Mouse (Mus musculus): Measurements from ENCODE around the gene Rem2.

Gene Rem2

DNA sequence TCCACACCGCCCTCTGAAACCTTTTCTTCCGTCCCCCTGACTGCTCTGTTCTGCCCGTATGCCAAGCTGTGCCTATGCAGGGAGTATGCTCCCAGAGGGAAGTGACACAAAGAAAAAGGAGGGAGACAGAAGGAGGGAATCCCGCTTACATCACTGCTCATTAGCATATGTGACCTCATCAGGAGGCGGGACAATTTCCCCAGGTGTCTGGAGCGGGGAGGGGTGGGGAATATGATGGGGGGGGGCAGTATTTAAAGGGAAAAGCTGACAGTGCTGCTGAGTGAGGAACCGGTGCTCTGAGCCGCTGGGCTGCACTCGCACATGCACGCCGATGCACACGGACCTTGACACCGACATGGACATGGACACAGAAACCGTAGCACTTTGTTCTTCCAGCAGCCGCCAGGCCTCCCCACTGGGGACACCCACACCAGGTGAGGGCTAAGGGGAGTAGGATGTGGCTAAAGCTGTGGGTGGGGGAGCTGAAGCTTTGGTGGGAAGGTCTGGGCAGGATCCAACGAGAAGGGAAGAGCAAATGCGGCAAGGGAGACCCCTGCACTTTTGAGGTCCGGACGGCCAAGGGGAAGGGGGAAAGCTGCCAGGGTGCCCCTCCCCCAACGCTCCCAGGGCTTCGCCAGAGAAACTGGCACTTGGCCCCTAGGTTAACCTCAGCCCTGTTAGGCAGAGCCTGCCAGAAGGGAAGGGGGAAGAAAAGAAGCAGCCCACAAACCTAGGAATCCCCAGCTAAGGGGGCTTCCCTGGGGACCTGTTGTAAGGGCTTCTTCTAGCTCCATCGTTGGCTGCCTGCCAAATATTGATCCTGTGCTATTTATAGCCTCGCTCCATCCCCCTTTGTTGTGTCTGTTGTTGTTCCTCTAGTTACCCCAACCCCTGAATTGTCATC, at the start of gene Rem2:
Gene Rem2 (plus strand): TSS at position 160 of the 904 bp plus-strand sequence.
- no peaks in the 10 kb centered on the region for H3K27me3 ChIP-seq (ENCODE audit: control insufficient read depth, insufficient read depth, low read length, poor library complexity, severe bottlenecking)
- peaks cover under 1% of the 10 kb centered on the region; the same call in 1 of the 2 replicates for H3K36me3 ChIP-seq (ENCODE audit: control insufficient read depth, insufficient read depth, low read length, poor library complexity, severe bottlenecking)
- DNase-seq (ENCODE audit: low read depth, low spot score): no peak

DNA sequence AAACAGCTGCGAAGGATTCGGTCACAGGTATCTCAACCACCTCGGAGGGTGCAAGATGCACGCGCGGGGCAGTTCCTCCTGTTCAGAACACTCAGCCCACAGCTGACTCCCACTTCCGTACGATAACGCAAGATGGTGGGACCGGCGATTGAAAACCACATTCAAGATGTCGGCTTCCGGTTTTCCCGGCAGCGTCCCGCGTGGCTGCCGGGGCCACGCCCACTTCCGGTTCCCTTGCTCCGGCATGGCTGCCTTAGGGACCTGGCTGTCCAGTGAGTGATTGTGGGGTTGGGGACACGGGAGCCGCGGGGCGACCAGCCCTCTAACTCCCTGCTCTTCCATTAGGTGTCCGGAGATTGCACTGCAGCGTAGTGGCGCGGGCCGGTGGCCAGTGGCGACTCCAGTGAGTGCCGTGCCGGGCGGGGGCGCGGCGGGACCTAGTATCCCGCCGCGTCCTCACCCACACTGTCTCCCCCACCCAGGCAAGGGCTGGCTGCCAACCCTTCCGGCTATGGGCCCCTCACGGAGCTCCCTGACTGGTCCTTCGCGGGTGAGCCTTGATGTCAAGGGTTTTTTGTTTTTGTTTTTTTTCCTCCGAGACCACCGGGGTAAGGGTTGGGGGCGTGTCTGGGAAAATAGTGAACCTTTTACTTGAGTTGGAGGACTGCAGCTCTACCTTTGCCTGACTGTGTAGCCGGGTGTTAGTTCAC, 49.1 kb upstream of the Rem2 start, which contains the start of gene Mrpl52:
Gene Mrpl52 (plus strand): TSS at position 221 of the 710 bp plus-strand sequence.
- no peaks in the 10 kb centered on the region for H3K27me3 ChIP-seq (ENCODE audit: control insufficient read depth, insufficient read depth, low read length, poor library complexity, severe bottlenecking)
- H3K36me3 ChIP-seq (ENCODE audit: control insufficient read depth, insufficient read depth, low read length, poor library complexity, severe bottlenecking): no peaks in the 10 kb centered on the region
- peak; percentile 75 for DNase-seq (ENCODE audit: low read depth, low spot score)

DNA sequence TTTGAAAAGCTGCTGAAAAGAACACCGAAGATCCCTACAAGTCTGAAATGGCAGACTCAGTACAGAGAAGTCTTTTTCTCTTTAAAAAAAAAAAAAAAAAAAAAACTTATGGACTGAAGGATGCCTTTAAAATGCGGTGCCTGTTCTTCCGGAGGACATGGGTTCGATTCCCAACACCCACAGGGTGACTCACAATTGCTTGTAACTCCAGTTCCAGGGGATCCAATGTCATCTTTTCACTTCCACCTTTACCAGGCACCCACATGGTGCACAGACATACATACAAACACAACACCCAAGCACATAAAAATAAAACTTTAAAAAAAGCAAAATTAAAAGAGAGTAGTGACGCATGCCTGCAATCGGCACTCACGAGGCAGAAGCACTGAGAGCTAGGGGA, 48.2 kb upstream of the Rem2 start:
- Histone ChIP-seq H3K36me3 (ENCODE audit: control insufficient read depth, insufficient read depth, low read length, poor library complexity, severe bottlenecking) (no peaks in the 10 kb centered on the region), H3K27me3 (ENCODE audit: control insufficient read depth, insufficient read depth, low read length, poor library complexity, severe bottlenecking) (no peaks in the 10 kb centered on the region)
- DNase-seq (ENCODE audit: low read depth, low spot score): no peak

DNA sequence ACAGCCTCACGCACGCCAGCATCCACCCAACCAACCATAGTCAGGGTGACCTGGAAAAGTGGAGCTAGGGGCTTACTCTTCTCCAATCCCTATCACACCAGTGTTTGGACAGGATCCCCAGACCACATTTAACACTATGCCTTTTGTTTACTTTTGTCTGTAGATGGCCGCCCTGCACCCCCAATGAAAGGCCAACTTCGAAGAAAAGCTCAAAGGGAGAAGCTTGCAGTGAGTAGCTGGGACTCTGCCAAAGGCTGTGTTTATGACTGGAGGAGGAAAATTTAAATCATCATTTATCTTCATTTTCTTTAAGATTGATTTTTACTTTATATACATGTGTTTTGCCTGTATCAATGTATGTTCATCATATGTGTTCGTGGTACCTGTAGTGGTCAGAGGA, 47.5 kb upstream of the Rem2 start:
- Histone ChIP-seq H3K27me3 (ENCODE audit: control insufficient read depth, insufficient read depth, low read length, poor library complexity, severe bottlenecking) (no peaks in the 10 kb centered on the region), H3K36me3 (ENCODE audit: control insufficient read depth, insufficient read depth, low read length, poor library complexity, severe bottlenecking) (no peaks in the 10 kb centered on the region)
- no peak for DNase-seq (ENCODE audit: low read depth, low spot score)

DNA sequence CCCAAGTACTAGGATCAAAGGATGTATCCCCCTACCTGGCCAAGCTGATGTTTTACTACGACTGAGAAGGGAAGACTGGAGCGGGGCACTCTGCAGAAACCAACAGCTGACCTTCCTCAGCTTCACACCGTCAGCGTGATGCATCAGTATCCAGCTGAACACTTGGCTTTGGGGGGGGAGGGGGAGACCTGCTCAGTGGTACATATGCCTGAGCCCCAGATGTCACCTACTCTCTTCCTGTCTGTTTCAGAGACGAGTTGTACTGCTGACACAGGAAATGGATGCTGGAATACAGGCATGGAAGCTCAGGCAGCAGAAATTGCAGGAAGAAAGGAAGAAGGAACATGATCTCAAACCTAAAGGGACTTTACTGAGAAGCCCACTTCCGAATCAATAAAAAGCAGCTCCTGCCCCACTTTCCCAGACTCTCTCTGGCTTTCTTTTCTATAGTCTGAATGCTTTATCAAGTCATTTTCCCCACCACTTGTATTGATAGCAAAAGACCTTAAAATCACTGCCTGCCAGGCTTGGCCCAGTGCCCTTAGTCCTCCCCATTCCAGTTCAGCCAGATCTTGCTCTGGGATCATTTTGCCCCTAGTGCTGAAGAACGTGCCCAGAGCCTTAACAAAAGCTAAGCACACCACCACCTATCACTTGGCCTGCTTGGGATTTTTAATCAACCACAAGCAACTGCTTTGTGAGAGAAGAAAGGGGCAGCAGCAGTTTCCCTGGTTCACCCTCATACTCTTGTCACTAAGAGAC, 46.4 kb upstream of the Rem2 start:
- H3K27me3 ChIP-seq (ENCODE audit: control insufficient read depth, insufficient read depth, low read length, poor library complexity, severe bottlenecking): no peaks in the 10 kb centered on the region
- no peak for DNase-seq (ENCODE audit: low read depth, low spot score)
- no peaks in the 10 kb centered on the region for H3K36me3 ChIP-seq (ENCODE audit: control insufficient read depth, insufficient read depth, low read length, poor library complexity, severe bottlenecking)

DNA sequence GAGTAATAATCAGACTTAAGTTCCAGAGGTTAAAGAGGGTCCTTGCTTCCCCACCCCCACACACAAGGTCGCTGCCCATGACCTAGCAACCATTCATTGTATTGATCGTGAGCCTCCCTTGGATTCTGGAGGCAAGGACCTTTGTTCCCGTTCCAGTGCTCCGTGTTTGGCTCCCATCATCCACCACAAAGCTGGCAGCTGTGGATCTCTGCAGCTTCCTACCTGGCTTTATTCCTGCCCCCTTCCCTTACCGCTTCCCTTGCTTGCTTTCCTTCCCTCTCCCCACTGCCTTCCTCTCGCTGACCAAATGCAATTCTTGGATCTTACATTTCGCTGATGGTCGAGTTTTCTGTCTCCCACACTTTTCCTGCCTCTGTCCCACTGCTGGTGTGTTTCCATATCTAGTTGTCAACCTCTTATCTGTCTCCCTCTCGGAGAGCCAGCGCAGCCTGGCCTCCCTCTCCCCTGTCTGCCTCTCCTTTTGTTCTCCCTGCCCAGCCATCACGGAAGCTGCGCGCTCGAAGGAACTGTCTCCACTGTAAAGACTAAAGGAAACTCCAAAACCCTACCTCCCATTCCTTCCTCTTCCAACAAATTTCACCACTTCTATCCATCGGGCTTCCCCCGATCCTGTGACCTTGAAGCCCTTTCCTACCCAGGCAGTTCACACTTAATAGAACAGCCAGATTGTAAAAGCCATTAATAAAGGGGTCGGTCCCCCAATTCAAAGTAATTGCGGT, 45.3 kb upstream of the Rem2 start:
- Histone ChIP-seq H3K36me3 (ENCODE audit: control insufficient read depth, insufficient read depth, low read length, poor library complexity, severe bottlenecking) (no peaks in the 10 kb centered on the region), H3K27me3 (ENCODE audit: control insufficient read depth, insufficient read depth, low read length, poor library complexity, severe bottlenecking) (no peaks in the 10 kb centered on the region)
- DNase-seq (ENCODE audit: low read depth, low spot score): no peak

DNA sequence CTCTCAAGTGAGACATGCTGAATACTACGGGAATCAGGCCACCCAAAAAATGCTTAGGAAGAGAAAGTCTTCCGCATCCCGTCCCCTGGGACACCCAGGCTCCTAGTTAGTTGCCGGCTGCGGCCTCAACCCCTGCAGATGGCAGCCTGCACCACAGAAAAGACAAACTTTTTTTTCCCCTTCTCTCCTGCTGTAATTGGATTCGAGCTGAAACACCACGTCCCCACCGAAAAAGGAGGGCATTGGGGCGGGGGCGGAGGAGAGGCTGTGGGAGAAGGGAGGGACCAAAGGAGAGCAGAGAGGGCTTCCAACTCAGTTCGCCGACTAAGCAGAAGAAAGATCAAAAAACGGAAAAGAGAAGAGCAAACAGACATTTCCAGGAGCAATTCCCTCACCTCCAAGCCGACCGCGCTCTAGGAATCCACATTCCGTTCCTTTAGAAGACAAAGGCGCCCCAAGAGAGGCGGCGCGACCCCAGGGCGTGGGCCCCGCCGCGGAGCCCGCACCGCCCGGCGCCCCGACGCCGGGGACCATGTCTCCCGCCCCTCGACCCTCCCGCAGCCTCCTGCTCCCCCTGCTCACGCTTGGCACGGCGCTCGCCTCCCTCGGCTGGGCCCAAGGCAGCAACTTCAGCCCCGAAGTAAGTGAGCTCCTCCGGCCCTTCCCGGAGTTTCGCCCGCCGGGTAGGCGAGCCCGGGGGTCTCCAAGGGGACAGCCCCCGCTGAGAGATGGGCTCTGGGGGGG, 44.4 kb upstream of the Rem2 start, which contains the start of gene Mmp14:
Gene Mmp14 (plus strand): TSS at position 279 of the 744 bp plus-strand sequence.
- Histone ChIP-seq H3K27me3 (ENCODE audit: control insufficient read depth, insufficient read depth, low read length, poor library complexity, severe bottlenecking) (no peaks in the 10 kb centered on the region), H3K36me3 (ENCODE audit: control insufficient read depth, insufficient read depth, low read length, poor library complexity, severe bottlenecking) (no peaks in the 10 kb centered on the region)
- no peak for DNase-seq (ENCODE audit: low read depth, low spot score)

DNA sequence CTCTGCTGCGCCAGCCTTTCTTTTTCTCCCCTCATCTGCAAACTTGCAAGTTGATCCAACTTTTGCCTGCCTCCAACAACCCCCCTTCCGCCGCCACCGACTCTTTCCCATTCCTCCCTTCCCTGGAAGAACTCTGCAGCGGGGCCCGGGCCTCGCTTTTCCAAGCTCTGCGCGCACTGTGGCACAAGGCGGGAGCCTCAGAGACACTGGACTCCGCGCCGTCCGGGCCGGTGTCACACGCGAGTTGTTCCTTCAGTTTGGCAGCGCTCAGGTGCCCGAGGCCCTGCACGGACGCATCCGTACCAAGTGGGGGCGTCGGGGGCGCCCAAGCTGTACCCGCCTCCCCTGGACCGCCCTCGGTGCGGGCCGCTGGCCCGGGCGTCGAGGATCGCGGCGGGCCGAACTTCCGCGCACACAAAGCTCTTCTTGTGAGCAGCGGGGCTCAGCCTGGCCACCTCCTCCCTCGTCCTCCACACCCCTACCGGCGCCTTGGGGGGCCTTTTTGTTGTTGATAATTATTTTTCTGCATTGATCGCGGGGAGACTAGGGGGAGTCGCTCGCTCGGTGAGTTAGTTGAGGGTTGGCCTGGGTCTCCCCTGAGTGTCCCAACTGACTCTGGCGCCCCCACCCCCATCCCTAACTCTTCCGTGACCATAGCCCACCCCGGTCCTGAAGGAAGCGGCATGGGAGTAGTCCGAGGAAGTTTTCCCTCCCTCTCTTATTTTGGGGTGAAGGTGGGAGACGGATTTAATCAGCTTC, 43.6 kb upstream of the Rem2 start:
- peak; percentile 51 for DNase-seq (ENCODE audit: low read depth, low spot score)
- Histone ChIP-seq H3K27me3 (ENCODE audit: control insufficient read depth, insufficient read depth, low read length, poor library complexity, severe bottlenecking) (no peaks in the 10 kb centered on the region), H3K36me3 (ENCODE audit: control insufficient read depth, insufficient read depth, low read length, poor library complexity, severe bottlenecking) (no peaks in the 10 kb centered on the region)

DNA sequence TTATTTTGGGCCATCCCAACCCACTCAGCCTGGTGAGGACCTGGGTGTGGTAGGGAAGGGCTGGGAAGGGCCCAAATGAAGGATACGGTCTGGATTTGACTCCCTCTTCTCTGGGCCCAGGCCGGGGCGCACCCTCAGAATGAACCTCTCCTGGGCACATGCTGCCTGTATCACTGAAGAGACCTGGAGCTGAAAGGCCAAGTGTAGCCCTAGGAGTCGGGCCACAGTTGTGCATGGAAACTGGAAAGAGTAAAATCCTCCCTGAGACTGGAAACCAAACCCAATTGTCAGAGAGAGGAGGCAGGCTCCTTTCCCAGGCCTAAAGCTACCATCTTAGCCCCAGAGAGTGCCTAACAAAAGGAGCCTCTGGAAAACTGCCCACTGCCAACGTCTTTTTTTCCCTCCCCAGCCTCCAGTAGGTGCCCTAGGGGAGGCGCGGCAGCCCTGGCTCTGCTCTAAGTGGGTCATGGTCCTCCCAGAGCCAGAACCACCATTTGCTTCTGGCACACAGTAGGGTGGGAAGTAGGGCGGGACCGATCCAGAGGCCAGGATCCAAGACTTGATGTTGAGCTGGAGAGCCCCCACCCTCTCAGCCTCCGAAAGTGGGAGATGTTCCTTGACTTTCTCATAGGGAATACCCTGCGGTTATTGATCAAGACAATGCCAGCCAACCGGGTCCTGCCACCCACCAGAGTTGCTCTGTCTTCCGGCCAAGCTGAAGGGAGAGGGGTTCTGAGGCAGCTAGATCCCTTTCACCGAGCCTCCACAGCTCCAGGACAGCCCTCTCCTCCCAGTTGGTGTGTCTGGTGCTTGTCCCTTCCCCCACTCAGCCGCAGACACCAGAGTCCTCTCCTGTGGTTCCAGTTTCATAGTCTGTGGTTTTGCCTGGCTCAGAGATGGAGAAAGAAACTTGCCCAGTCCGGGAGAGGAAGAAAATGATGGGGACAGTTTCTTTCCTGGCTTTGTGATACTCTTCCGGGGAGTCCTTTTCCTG, 42.8 kb upstream of the Rem2 start:
- no peaks in the 10 kb centered on the region for H3K36me3 ChIP-seq (ENCODE audit: control insufficient read depth, insufficient read depth, low read length, poor library complexity, severe bottlenecking)
- H3K27me3 ChIP-seq (ENCODE audit: control insufficient read depth, insufficient read depth, low read length, poor library complexity, severe bottlenecking): no peaks in the 10 kb centered on the region
- DNase-seq (ENCODE audit: low read depth, low spot score): no peak

DNA sequence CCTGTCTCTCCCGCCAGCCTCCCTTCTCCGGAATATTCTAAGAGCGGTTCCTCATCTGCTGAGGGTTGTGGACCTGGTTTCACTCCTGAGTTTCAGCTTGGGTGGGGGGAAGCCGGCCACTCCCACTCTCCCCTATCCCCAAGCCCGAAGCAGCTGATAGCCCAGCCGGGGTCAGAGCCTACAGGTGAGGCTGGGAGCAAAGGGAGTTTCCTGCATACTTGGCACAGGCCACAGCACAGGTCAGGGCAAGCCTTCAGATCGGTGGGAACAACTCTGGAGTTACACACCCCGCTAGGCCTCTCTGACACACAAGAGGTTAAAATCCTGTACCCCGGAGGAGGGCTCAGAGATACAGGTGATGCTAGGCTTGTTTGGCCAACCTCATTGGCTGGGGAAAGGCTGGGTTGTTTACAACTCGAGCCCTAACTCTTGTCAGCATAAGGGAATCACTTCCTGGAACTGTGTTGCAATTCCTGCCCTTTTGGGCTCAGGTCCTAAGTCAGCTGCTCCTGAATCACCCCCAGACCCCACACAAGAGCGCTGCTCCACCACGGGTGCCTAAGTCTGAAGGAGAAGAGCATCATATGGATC, 41.9 kb upstream of the Rem2 start:
- H3K36me3 ChIP-seq (ENCODE audit: control insufficient read depth, insufficient read depth, low read length, poor library complexity, severe bottlenecking): no peaks in the 10 kb centered on the region
- no peak for DNase-seq (ENCODE audit: low read depth, low spot score)
- H3K27me3 ChIP-seq (ENCODE audit: control insufficient read depth, insufficient read depth, low read length, poor library complexity, severe bottlenecking): no peaks in the 10 kb centered on the region

DNA sequence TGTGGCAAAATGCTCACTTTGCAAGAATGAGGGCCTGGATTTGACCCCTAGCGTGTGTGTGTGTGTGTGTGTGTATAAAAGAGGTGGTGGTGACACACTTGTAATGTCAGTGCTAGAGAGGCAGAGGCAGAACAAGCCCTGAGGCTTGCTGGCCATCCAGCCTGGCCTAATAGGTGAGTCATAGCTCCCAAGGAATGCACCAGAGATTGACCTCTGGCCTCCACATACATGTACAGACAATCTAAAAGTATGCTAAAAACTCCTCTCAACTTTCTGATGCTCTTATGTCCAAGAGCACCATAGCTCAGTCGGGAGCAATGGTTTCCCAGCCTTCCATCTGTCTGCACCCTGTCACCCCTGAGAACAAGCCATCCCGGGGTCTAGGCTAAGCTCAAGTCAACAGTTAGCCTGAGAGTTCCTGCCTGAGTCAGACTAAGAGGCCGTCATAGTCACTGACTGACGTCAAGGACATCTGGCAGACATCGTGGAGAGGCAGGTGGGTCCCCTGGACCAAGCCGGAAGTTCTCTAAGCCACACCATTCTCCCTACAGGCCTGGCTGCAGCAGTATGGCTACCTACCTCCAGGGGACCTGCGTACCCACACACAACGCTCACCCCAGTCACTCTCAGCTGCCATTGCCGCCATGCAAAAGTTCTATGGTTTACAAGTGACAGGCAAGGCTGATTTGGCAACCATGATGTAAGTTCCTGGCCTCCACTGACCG, 40.5 kb upstream of the Rem2 start:
- Histone ChIP-seq H3K36me3 (ENCODE audit: control insufficient read depth, insufficient read depth, low read length, poor library complexity, severe bottlenecking) (no peaks in the 10 kb centered on the region), H3K27me3 (ENCODE audit: control insufficient read depth, insufficient read depth, low read length, poor library complexity, severe bottlenecking) (no peaks in the 10 kb centered on the region)
- no peak for DNase-seq (ENCODE audit: low read depth, low spot score)
